Mouse (Mus musculus): ENCODE measurements around the gene Fbxo11.

DNA sequence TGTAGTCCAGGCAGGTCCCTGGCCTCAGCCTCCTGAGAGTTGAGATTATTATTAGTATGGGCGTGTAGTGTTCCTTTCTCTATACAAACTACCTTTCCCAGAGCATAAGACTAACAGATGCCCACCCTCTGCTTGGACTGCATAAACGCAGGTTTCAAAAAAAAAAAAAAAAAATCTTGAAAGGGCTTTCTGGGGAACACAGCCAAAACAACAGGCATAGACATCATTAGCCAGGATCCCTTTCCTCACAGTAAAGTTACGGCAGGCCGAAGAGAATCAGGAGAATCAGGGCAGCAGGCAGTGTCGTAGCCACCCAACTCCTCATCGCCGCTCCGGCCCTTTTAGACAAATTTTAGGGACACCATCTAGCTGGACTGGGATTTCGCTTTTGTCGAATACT lies 28.7 kb upstream of the Fbxo11 start:
- TF ChIP-seq POLR2A (IDR thresholded peaks at IDR 0.05; ENCODE audit: low read depth, low read length) (no peak), CTCF (IDR thresholded peaks at IDR 0.05; ENCODE audit: extremely low read depth, insufficient read length, insufficient replicate concordance, low read depth, low read length) (no peak)
